Mouse (Mus musculus): ENCODE data around the gene Met.
A peak's percentile ranks its signal among the peaks of the same experiment; 100 is the strongest.

Met gene

DNA sequence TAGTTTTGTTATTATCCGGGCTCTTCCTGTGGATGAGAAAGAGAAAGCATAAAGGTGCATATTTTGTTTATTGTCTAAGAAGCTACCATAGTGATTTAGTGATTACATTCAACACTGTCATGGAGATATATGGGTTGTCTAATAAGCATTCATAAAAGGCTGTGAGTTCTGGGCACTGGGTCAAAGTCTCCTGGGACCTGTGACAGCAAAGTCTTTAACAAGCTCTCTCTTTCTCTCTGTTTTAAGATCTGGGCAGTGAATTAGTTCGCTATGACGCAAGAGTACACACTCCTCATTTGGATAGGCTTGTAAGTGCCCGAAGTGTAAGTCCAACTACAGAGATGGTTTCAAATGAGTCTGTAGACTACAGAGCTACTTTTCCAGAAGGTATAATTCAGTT lies 85.2 kb downstream of the Met start:
- DNase-seq (ENCODE audit: low read depth, low spot score): no peak

GRCm38 (mm10) chr6:17549645-17550044 lies 86.0 kb downstream of the Met start:
- DNase-seq (ENCODE audit: low read depth, low spot score): no peak

DNA sequence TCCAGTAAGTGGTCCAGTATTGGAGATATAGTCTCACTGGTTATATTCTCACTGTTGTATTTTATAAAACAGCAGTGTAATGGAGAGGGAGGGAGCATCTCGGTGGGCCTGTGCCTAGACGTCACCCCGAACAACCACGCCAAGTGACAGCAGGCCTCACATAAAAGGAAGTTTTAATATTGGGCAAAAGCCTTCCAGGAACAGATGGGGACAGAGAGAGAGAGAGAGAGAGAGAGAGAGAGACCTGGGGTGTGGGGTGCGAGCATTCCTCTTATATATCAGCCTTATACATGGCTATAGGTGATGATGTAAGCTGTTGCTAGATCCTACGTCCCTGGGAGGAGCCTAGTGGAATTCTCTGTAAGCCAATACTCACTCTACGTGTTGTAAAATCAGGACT lies 90.7 kb downstream of the Met start:
- DNase-seq (ENCODE audit: low read depth, low spot score): no peak

DNA sequence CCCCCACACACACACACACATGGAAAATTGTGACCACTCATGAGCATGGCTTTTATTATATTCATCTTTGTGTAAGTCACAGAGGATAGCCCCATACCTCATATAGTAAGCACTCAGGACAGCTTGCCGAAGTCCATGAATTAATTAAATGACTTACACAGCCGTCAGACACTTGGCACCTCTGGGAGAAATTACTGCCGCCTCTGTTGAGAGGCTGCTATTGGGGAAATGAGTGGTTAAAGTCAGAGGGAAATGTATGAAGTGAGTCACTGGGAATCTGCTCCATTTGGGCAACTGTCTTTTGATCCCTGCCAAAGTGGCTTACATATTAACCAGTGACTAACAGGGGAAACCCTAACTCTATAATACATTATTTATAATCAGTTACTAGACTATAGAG lies 91.2 kb downstream of the Met start:
- no peak for DNase-seq (ENCODE audit: low read depth, low spot score)

GRCm38 (mm10) chr6:17555719-17556118 lies 92.1 kb downstream of the Met start:
- no peak for DNase-seq (ENCODE audit: low read depth, low spot score)

GRCm38 (mm10) chr6:17559657-17560056 lies 96.1 kb downstream of the Met start:
- DNase-seq (ENCODE audit: low read depth, low spot score): no peak

GRCm38 (mm10) chr6:17561347-17561746 lies 97.7 kb downstream of the Met start:
- DNase-seq (ENCODE audit: low read depth, low spot score): no peak

DNA sequence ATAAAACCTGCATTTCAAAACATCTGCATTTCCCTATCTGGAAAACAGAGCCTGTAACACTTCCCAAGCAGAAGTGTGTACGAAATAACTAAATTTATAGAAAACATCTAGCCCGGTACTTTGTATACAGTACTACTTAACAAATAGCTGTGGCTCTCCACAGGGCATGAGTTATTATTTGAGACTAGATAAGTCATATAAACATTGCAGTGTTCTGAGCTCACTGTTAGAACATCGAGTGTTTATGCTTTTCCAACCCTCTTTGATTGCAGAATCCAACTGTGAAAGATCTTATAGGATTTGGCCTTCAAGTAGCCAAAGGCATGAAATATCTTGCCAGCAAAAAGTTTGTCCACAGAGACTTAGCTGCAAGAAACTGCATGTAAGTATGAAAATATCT lies 98.3 kb downstream of the Met start:
- DNase-seq (ENCODE audit: low read depth, low spot score): no peak

DNA sequence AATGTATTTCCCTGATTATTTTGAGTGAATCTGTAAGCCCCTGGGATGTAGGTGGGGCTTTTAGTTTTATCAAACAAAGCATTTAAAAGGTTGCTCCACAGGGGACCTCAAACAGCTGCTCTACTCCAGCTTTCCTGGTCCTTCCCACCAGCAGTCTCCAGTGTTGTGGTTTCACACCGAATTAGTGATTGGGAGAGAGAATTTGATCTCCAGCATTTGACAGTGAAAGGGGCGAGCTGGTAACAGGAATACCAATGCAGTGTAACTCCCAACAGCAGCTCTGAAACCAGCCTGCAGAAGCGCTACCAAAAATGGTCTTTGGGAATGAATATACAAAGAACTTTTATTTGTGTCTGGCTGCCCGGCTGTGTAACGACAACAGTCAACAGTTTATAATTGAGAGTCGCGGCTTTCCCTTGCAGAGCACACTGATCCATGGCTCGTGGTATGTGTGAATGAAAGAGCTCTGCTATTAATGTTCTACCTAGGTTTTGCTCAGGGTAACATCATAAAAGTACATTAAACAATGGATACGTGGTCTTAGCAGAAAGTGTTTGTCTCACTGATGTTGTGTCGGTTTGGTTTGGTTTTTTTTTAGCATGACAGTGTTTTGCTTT lies 99.0 kb downstream of the Met start:
- DNase-seq (ENCODE audit: low read depth, low spot score): no peak

- no peak for DNase-seq (ENCODE audit: low read depth, low spot score)
Measured at GRCm38 (mm10) chr6:17568702-17569352, 105.2 kb downstream of the Met start.

GRCm38 (mm10) chr6:17573227-17573626 lies 109.6 kb downstream of the Met start:
- DNase-seq (ENCODE audit: low read depth, low spot score): no peak

DNA sequence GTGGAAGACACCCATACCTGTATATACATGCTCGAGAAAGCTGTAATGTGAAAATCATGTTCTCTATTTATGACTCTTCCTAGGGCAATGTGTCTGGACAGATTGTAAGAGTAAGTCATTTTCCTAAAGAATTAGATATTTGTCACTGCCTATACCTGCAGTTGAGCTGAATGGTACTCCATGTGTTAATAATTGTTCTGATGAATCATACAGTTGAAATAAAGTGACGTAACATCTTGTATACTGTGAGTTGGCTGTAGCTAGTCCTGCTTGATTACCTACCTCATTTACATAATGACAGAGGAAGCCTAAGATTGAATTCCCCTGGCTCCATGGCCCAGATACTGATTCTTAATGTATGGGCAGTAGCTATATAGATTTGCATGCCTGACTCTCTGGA lies 110.1 kb downstream of the Met start:
- DNase-seq (ENCODE audit: low read depth, low spot score): no peak

DNA sequence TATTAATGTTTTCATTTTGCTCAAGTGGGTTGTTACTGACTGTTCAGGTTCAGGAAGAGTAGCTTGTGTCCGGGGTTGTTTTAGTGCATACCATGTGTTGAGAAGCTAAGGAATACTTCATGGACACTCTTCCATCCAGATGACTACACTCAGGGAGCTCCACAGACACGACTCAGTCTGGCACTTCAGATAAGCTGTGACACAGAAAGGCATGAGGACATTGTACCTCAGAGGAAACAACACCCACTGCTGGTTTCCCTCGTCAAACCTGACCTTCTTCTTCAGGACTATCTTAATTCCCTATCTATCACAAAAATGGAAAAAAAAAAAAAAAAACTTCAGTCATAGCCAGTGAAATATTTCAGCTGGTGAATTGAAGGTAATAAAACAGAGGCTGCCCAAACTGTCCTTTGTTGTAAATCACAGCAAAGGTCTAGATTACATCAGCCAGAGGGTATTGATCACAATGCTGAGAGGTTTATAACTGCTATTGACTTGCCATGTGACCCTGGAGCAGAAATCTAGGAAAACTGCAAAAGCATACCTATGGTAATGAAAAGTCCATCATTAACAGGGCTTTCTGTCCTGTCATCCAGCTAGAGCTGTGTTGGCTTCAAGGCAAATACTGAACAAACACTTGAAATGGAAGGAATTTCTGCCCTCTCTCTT lies 114.6 kb downstream of the Met start:
- DNase-seq (ENCODE audit: low read depth, low spot score): no peak

- DNase-seq (ENCODE audit: low read depth, low spot score): no peak
Measured at GRCm38 (mm10) chr6:17580349-17580748, 116.7 kb downstream of the Met start.

DNA sequence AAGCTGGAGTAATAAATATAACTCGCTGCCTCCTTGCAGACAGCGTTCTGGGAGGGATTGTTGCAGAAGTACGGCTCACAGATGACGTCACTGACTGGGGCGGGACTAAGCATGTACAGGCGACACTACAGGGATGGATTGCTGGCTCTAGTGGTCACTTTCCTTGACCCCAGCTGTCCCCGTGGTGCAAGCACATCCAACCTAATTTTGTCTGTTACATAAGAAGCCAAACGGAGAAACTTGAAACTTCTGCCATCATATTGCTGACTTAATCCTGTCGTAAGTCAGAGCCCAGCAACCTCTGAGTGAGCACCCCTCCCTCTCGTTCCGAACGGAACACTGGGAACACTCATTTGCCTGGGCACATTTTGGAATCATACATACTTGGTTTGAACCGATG lies 120.4 kb downstream of the Met start:
- DNase-seq (ENCODE audit: low read depth, low spot score): no peak

GRCm38 (mm10) chr6:17589049-17589952 lies 125.7 kb downstream of the Met start:
- DNase-seq (ENCODE audit: low read depth, low spot score): peak; percentile 51

GRCm38 (mm10) chr6:17589953-17590627 lies 126.5 kb downstream of the Met start:
- no peak for DNase-seq (ENCODE audit: low read depth, low spot score)

DNA sequence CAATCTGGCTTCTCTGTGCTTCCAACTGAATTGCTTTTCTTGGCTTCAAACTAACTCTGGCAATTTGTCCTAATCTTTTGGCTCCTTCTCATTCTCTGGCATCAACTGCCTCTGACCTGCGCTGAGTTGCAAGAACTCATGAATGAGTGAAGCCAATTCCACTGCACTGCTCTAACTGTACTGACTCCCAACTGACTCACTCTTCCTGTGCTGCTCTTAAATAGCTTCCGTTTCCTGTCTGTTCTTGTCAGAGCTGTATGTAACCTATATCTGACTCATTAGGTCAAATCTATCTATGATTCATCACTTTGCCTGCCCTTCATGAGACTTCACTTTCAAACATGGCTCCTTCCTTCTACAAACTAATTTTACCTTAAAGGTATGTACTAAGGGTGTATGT lies 130.4 kb downstream of the Met start:
- DNase-seq (ENCODE audit: low read depth, low spot score): no peak

- no peak for DNase-seq (ENCODE audit: low read depth, low spot score)
Measured at GRCm38 (mm10) chr6:17595712-17596462, 132.3 kb downstream of the Met start.

DNA sequence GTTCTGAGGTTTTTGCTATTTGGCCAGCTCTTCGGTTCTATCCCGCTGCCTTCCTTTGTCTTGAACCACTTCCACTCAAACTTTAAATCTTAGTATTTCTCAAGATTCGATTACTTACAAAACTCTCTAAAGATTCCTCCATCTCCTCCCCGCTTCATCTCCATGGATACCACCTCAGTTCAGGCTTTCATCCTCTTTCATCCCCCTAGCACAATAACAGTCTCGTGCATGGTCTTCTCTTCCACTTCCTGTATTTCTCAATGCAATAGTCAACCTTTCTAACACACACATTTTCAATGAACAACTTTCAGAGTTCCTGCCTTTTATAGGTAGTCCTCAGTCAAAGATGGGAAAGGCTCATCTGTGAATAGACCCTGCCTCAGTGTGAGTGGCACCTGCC lies 135.8 kb downstream of the Met start:
- no peak for DNase-seq (ENCODE audit: low read depth, low spot score)

DNA sequence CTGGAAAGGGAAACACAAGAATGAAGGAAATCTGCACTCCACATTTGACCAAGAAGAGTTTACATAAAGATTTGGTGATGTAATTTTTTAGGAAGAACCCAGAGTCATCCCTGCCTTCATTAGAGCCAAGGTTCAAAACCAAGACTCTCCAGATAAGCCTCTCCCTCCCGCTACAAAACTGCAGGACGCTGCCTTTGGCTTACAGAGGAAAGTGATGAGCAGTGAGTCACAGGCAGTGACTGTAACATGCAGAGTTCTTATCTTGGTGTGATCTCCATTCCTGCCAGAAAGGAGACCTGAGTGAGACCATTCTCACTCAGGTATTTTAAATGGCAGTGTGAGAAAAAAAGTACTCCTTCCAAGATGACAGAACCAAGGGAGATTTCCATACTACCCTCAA lies 137.9 kb downstream of the Met start:
- DNase-seq (ENCODE audit: low read depth, low spot score): no peak
